Mouse (Mus musculus) embryonic facial prominence, embryonic 12.5 days (tissue): ENCODE measurements around the gene Ndufv3. TPM values are rescaled to one million over a fixed set of nuclear protein-coding genes. Genes with fewer than 3 reads are reported as not detected.

Experiments
- ATAC-seq: fragments of 200-750 bp; cut with Nextera tagmentation; 2 replicates; pipeline ENCODE4 v1.8.0; 2017; ENCODE audit not compliant: insufficient number of reproducible peaks, insufficient read depth, low FRiP score, low TSS enrichment
- H3K27ac ChIP-seq: fragments of 300-500 bp; sonication (generic); 2 replicates; pipeline ENCODE4 v1.5.1; 2016; ENCODE audit warnings: mild to moderate bottlenecking
- H3K27me3 ChIP-seq: fragments of 300-500 bp; sonication (generic); 2 replicates; pipeline ENCODE4 v1.6.1; 2016; ENCODE audit warnings: mild to moderate bottlenecking, moderate library complexity
- H3K36me3 ChIP-seq: fragments of 300-500 bp; sonication (generic); 2 replicates; pipeline ENCODE4 v1.6.1; 2016; ENCODE audit warnings: mild to moderate bottlenecking
- H3K4me1 ChIP-seq: fragments of 300-500 bp; sonication (generic); 2 replicates; pipeline ENCODE4 v1.6.1; 2016
- H3K4me2 ChIP-seq: fragments of 300-500 bp; sonication (generic); replicated peaks from 2 replicates; pipeline ENCODE4 v1.6.1; 2016; ENCODE audit warnings: mild to moderate bottlenecking, moderate library complexity
- H3K4me3 ChIP-seq: fragments of 300-500 bp; sonication (generic); 2 replicates; pipeline ENCODE4 v1.5.1; 2016; ENCODE audit warnings: mild to moderate bottlenecking
- H3K9ac ChIP-seq: fragments of 300-500 bp; sonication (generic); 2 replicates; pipeline ENCODE4 v1.6.1; 2016; ENCODE audit warnings: mild to moderate bottlenecking, moderate library complexity
- H3K9me3 ChIP-seq: fragments of 300-500 bp; sonication (generic); 2 replicates; pipeline ENCODE4 v1.6.1; 2016; ENCODE audit warnings: mild to moderate bottlenecking, moderate library complexity
- WGBS: fragments of 180-500 bp; shearing (Covaris S2); methylation state at CpG from one replicate; pipeline ENCODE4 v1.1.7; 2016; 5-methylcytosine and 5-hydroxymethylcytosine counted together
- polyA plus RNA-seq: library from polyadenylated mRNA; unstranded; fragments of >200 nt; fragmentation: Nextera tagmentation; extraction: Ambion mirVana; gene quantifications from 2 replicates; pipeline ENCODE4 v1.2.1, GENCODE M21; 2016

Gene Ndufv3
- polyA plus RNA-seq, 1 experiment from 2014 or later: 219 TPM

- ATAC-seq: 0 out of 2 replicates have a peak, but pooled peaks have one; percentile 1
- Histone ChIP-seq H3K9ac (peak overlapping the region; percentile 56), H3K4me1 (peaks cover 24% of the 10 kb centered on the region), H3K27ac (peak overlapping the region; percentile 98), H3K4me3 (peak overlapping the region; percentile 73), H3K9me3 (no peaks in the 10 kb centered on the region), H3K4me2 (peak overlapping the region; percentile 48), H3K27me3 (no peaks in the 10 kb centered on the region), H3K36me3 (no peaks in the 10 kb centered on the region)
- 23% methylated on average over 12 of the region's 12 CpGs for WGBS
Observed at GRCm38 (mm10) chr17:31563632-31564014, 43.7 kb downstream of the Ndufv3 start.

GRCm38 (mm10) chr17:31564015-31564857 lies 44.3 kb downstream of the Ndufv3 start, which contains the start of gene Pknox1:
Pknox1 (plus strand) TSS chr17:31564734.
- H3K4me1 ChIP-seq: peaks cover 24% of the 10 kb centered on the region
- H3K4me2 ChIP-seq: peak within 1 kb of the TSS; percentile 85
- H3K9me3 ChIP-seq: no peaks in the 10 kb centered on the region

GRCm38 (mm10) chr17:31564858-31565140 lies 44.9 kb downstream of the Ndufv3 start:
- peaks cover 24% of the 10 kb centered on the region for H3K4me1 ChIP-seq
- peak overlapping the region; percentile 90 for H3K9ac ChIP-seq
- no peaks in the 10 kb centered on the region for H3K36me3 ChIP-seq
- H3K9me3 ChIP-seq: no peaks in the 10 kb centered on the region
- 2% methylated on average over 15 of the region's 44 CpGs for WGBS
- peak overlapping the region; percentile 98 for H3K27ac ChIP-seq
- H3K4me2 ChIP-seq: peak overlapping the region; percentile 85
- no peaks in the 10 kb centered on the region for H3K27me3 ChIP-seq
- ATAC-seq: no peak
- H3K4me3 ChIP-seq: peak overlapping the region; percentile 73

More at GRCm38 (mm10) chr17:31564015-31564857, 44.3 kb downstream of the Ndufv3 start, which contains the start of gene Pknox1:
- peak within 1 kb of the TSS; percentile 90 for H3K9ac ChIP-seq
- no peaks in the 10 kb centered on the region for H3K36me3 ChIP-seq
- under 1% methylated on average over 37 of the region's 72 CpGs for WGBS
- peak; percentile 92 for ATAC-seq
- H3K4me3 ChIP-seq: peak within 1 kb of the TSS; percentile 73
- H3K27ac ChIP-seq: peak within 1 kb of the TSS; percentile 98
- no peaks in the 10 kb centered on the region for H3K27me3 ChIP-seq

GRCm38 (mm10) chr17:31565141-31566056 lies 45.5 kb downstream of the Ndufv3 start:
- Histone ChIP-seq H3K27ac (peak overlapping the region; percentile 98), H3K9me3 (no peaks in the 10 kb centered on the region), H3K36me3 (no peaks in the 10 kb centered on the region), H3K4me2 (peak overlapping the region; percentile 85), H3K4me3 (peak overlapping the region; percentile 73), H3K9ac (peak overlapping the region; percentile 90), H3K27me3 (no peaks in the 10 kb centered on the region), H3K4me1 (peaks cover 24% of the 10 kb centered on the region)
- WGBS: 1% methylated on average over 71 of the region's 88 CpGs
- peak; percentile 48 for ATAC-seq

- H3K4me2 ChIP-seq: peak overlapping the region; percentile 85
- peaks cover 24% of the 10 kb centered on the region for H3K4me1 ChIP-seq
- H3K9ac ChIP-seq: peak overlapping the region; percentile 90
- peak overlapping the region; percentile 98; the same call in 1 of the 2 replicates for H3K27ac ChIP-seq
- no peak for ATAC-seq
- WGBS: 62% methylated on average over 6 of the region's 6 CpGs
- no peaks in the 10 kb centered on the region for H3K27me3 ChIP-seq
- H3K36me3 ChIP-seq: no peaks in the 10 kb centered on the region
- H3K4me3 ChIP-seq: peak overlapping the region; percentile 73
- H3K9me3 ChIP-seq: no peaks in the 10 kb centered on the region
Observed at GRCm38 (mm10) chr17:31566276-31566675, 46.4 kb downstream of the Ndufv3 start.

GRCm38 (mm10) chr17:31569756-31570155 lies 49.8 kb downstream of the Ndufv3 start:
- Histone ChIP-seq H3K4me1 (peaks cover 24% of the 10 kb centered on the region), H3K9me3 (no peaks in the 10 kb centered on the region), H3K4me3 (no peak overlapping the region), H3K9ac (no peak overlapping the region), H3K36me3 (no peaks in the 10 kb centered on the region), H3K27me3 (no peaks in the 10 kb centered on the region), H3K4me2 (no peak overlapping the region), H3K27ac (no peak overlapping the region)
- no peak for ATAC-seq
- 86% methylated on average over 1 of the region's 1 CpGs for WGBS

- Histone ChIP-seq H3K9me3 (no peaks in the 10 kb centered on the region), H3K4me1 (peaks cover 24% of the 10 kb centered on the region), H3K27me3 (no peaks in the 10 kb centered on the region), H3K27ac (no peak overlapping the region), H3K9ac (no peak overlapping the region), H3K36me3 (no peaks in the 10 kb centered on the region), H3K4me3 (no peak overlapping the region), H3K4me2 (no peak overlapping the region)
- ATAC-seq: 0 out of 2 replicates have a peak, but pooled peaks have one; percentile 83
- 89% methylated on average over 9 of the region's 9 CpGs for WGBS
Observed at GRCm38 (mm10) chr17:31570321-31570925, 50.5 kb downstream of the Ndufv3 start.

GRCm38 (mm10) chr17:31571689-31572088 lies 51.8 kb downstream of the Ndufv3 start:
- Histone ChIP-seq H3K4me1 (peaks cover 14% of the 10 kb centered on the region), H3K9ac (no peak overlapping the region), H3K4me2 (no peak overlapping the region), H3K4me3 (no peak overlapping the region), H3K9me3 (no peaks in the 10 kb centered on the region), H3K27me3 (no peaks in the 10 kb centered on the region), H3K27ac (no peak overlapping the region), H3K36me3 (no peaks in the 10 kb centered on the region)
- WGBS: 86% methylated on average over 5 of the region's 5 CpGs
- ATAC-seq: no peak

GRCm38 (mm10) chr17:31574662-31575061 lies 54.7 kb downstream of the Ndufv3 start:
- no peaks in the 10 kb centered on the region for H3K27me3 ChIP-seq
- H3K4me1 ChIP-seq: no peaks in the 10 kb centered on the region
- no peak overlapping the region for H3K4me3 ChIP-seq
- H3K27ac ChIP-seq: no peak overlapping the region
- ATAC-seq: no peak
- no peaks in the 10 kb centered on the region for H3K9me3 ChIP-seq
- no peak overlapping the region for H3K9ac ChIP-seq
- H3K4me2 ChIP-seq: no peak overlapping the region
- no peaks in the 10 kb centered on the region for H3K36me3 ChIP-seq
- WGBS: 75% methylated on average over 7 of the region's 7 CpGs

GRCm38 (mm10) chr17:31576394-31577175 lies 56.7 kb downstream of the Ndufv3 start:
- Histone ChIP-seq H3K4me1 (peaks cover 9% of the 10 kb centered on the region; the same call in 1 of the 2 replicates), H3K9me3 (no peaks in the 10 kb centered on the region), H3K27ac (no peak overlapping the region), H3K4me3 (no peak overlapping the region), H3K9ac (no peak overlapping the region), H3K36me3 (no peaks in the 10 kb centered on the region), H3K4me2 (no peak overlapping the region), H3K27me3 (no peaks in the 10 kb centered on the region)
- WGBS: 83% methylated on average over 10 of the region's 10 CpGs
- ATAC-seq: no peak

- H3K9me3 ChIP-seq: no peaks in the 10 kb centered on the region
- H3K9ac ChIP-seq: no peak overlapping the region
- H3K4me3 ChIP-seq: no peak overlapping the region
- H3K27me3 ChIP-seq: no peaks in the 10 kb centered on the region
- WGBS: 56% methylated on average over 3 of the region's 3 CpGs
- no peak for ATAC-seq
- H3K4me1 ChIP-seq: peaks cover 9% of the 10 kb centered on the region; the same call in 1 of the 2 replicates
- H3K27ac ChIP-seq: no peak overlapping the region
- 0 out of 2 replicates have a peak, but pooled peaks cover 8% of the 10 kb centered on the region for H3K36me3 ChIP-seq
- H3K4me2 ChIP-seq: no peak overlapping the region
Observed at GRCm38 (mm10) chr17:31580344-31580743, 60.4 kb downstream of the Ndufv3 start.
